Mouse (Mus musculus) ES-E14 (cell line): ENCODE results near the gene Cmpk1. TPM values are rescaled to one million over a fixed set of nuclear protein-coding genes. Genes with fewer than 3 reads are reported as not detected.

Experiments used
- DNase-seq: peaks from one replicate; pipeline ENCODE4 v3.0.0-alpha.2; 2013; ENCODE audit warnings: low read depth, low spot score
- H3K27ac ChIP-seq: 2 replicates; pipeline ENCODE4 v1.5.1; 2012; ENCODE audit warnings: low read depth, mild to moderate bottlenecking, low read length, moderate library complexity, mixed read lengths; ENCODE audit not compliant: poor library complexity, insufficient read depth, severe bottlenecking
- H3K36me3 ChIP-seq: 2 replicates; pipeline ENCODE4 v1.6.1; 2012; ENCODE audit warnings: mild to moderate bottlenecking, low read length, moderate library complexity, mixed read lengths; ENCODE audit not compliant: control insufficient read depth, poor library complexity, insufficient read depth, severe bottlenecking
- H3K4me1 ChIP-seq, 2 experiments: fragments of 150-350 bp in 1 of 2; sonication (generic) in 1 of 2; 2 replicates each; pipeline ENCODE4 v1.6.1; 2012; ENCODE audit warnings: low read length in 2 of 2, mild to moderate bottlenecking in 1 of 2, mixed read lengths in 1 of 2; ENCODE audit not compliant: control insufficient read depth in 2 of 2, insufficient read depth in 2 of 2, poor library complexity in 1 of 2
- H3K4me3 ChIP-seq, 2 experiments: fragments of 150-350 bp in 1 of 2; sonication (generic) in 1 of 2; 2 replicates each; pipeline ENCODE4 v1.5.1; 2012; ENCODE audit warnings: low read length in 2 of 2, low read depth in 1 of 2, mild to moderate bottlenecking in 1 of 2, mixed read lengths in 1 of 2; ENCODE audit not compliant: insufficient read depth in 1 of 2, poor library complexity in 1 of 2, severe bottlenecking in 1 of 2
- H3K9ac ChIP-seq: 2 replicates; pipeline ENCODE4 v1.6.1; 2012; ENCODE audit warnings: low read depth, mild to moderate bottlenecking, low read length, mixed read lengths; ENCODE audit not compliant: poor library complexity, insufficient read depth, severe bottlenecking
- H3K9me3 ChIP-seq: fragments of 150-350 bp; sonication (generic); 2 replicates; pipeline ENCODE4 v1.6.1; 2012; ENCODE audit warnings: low read depth, mild to moderate bottlenecking, low read length; ENCODE audit not compliant: control insufficient read depth, insufficient read depth
- CHD2 ChIP-seq: IDR thresholded peaks from 2 replicates; pipeline ENCODE4 v1.6.1; 2014; ENCODE audit warnings: mild to moderate bottlenecking, low read depth, low read length, inconsistent platforms
- HCFC1 ChIP-seq: IDR thresholded peaks from 2 replicates; pipeline ENCODE4 v1.6.1; 2012; ENCODE audit warnings: low read length, inconsistent platforms, borderline replicate concordance; ENCODE audit not compliant: insufficient read depth
- MAFK ChIP-seq: IDR thresholded peaks from 2 replicates; pipeline ENCODE4 v1.6.1; 2014; ENCODE audit warnings: mild to moderate bottlenecking, low read depth, low read length, inconsistent platforms; ENCODE audit not compliant: insufficient read depth
- ZC3H11A ChIP-seq: IDR thresholded peaks from 2 replicates; pipeline ENCODE4 v1.6.1; 2012; ENCODE audit warnings: low read depth, mild to moderate bottlenecking, inconsistent platforms, low read length, borderline replicate concordance
- ZNF384 ChIP-seq: IDR thresholded peaks from 2 replicates; pipeline ENCODE4 v1.6.1; 2012; ENCODE audit warnings: low read depth, low read length, inconsistent platforms
- in situ Hi-C, 2 experiments: fragments of 600-800 bp; cut with MboI; formaldehyde crosslinking; loops; one replicate each; pipeline ENCODE4 v1.15.1; 2025; ENCODE audit warnings: low sequenced_read_pairs in 2 of 2, inconsistent platforms in 1 of 2; ENCODE audit not compliant: unreplicated experiment in 2 of 2
- total RNA-seq: library from RNA; depleted of rRNA; stranded (reverse); fragments of 300-350 nt; gene quantifications from 2 replicates; pipeline ENCODE4 v1.2.3, GENCODE M21; 2012

The Cmpk1 gene
- total RNA-seq, 1 experiment, result 24.5 TPM

GRCm38 (mm10) chr4:114932747-114933146 is 54.3 kb downstream of the Cmpk1 start:
- Histone ChIP-seq H3K4me1 (no peaks in the 10 kb centered on the region), H3K36me3 (no peaks in the 10 kb centered on the region), H3K4me3 (no peak overlapping the region), H3K9me3 (no peaks in the 10 kb centered on the region), H3K9ac (no peak overlapping the region), H3K27ac (no peak overlapping the region)
- no peak for DNase-seq
- no peak for TF ChIP-seq MAFK
- TF ChIP-seq ZC3H11A, result no peak
- in situ Hi-C loops, result no loop called here

DNA sequence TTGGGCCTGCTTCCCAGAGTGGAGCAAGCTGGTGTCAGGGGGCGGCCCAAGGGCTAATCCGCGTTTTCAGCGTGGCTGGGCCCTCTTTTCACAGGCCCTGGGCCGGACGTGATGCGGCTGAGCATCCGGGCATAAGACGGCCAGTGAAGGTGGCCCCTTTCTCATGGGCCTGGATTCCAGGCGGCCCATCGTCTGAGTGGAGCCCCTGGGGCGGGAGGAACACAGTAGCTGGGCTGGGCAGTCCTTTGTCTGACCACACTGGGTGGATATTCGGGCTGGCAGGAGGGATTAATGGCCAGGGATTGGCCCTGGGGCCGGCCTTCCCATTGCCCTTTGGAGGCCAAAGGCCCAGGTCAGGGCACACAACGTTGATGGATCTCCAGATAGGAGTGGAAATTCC is 57.9 kb downstream of the Cmpk1 start:
- no peak for DNase-seq
- Histone ChIP-seq H3K36me3 (no peaks in the 10 kb centered on the region), H3K4me3 (no peak overlapping the region), H3K27ac (no peak overlapping the region), H3K9me3 (no peaks in the 10 kb centered on the region), H3K9ac (no peak overlapping the region), H3K4me1 (no peaks in the 10 kb centered on the region)
- TF ChIP-seq HCFC1 (no peak), MAFK (no peak), CHD2 (no peak), ZC3H11A (no peak), ZNF384 (no peak)
- in situ Hi-C loops, result no loop called here

- in situ Hi-C loops, result no loop called here
- Histone ChIP-seq H3K27ac (no peak within 1 kb of the TSS), H3K9ac (peak within 1 kb of the TSS; percentile 25; the same call in 1 of the 2 replicates), H3K9me3 (no peaks in the 10 kb centered on the region), H3K4me3 (peak within 1 kb of the TSS; percentile 59 to 61; a peak in 3 of 4 replicates), H3K4me1 (no peaks in the 10 kb centered on the region), H3K36me3 (no peaks in the 10 kb centered on the region)
- DNase-seq, result no peak
- TF ChIP-seq CHD2 (no peak), ZNF384 (no peak), ZC3H11A (no peak), HCFC1 (no peak), MAFK (no peak)
Observed at GRCm38 (mm10) chr4:114925917-114926312, 61.1 kb downstream of the Cmpk1 start, which contains the start of gene Foxe3. TSS of gene Foxe3 (minus strand) at chr4:114926013.

DNA sequence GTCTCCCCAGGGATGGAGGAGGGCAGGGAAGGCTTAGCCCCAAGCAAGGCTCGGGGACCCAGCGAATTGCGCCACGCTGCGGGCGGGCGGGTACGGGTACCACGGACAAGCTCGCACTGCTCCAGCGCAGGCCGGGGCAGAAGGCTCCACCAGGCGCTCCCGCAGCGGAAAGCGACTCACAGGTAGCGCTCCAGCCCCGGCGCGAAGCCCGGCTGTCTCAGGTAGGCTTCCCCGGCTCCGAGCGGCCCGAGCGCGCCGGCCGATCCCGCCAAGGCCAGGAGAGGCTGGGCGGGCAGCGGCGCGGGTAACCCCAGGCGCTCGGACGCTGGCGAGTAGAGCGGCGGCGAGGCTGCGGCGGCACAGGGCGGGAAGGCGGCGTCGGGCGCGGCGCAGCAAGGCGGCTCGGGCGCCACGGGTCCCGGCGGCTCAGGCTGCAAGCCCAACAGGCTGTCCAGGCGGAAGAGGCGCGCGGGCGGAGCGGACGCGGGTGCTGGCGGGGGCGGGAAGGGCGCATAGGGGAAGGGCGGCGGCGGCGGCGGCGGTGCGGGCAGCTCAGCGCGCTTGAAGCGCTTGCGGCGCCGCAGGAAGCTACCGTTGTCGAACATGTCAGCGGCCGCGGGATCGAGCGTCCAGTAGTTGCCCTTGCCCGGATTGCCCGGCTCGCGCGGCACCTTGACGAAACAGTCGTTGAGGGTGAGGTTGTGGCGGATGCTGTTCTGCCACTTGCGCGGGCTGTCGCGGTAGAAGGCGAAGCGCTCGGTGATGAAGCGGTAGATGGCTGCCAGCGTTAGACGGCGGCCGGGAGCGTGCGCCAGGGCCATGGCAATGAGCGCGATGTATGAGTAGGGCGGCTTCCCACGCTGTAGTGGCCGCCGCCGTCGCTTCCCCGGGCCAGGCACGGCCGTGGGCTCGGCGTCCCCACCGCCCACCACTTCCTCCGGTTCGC is 61.8 kb downstream of the Cmpk1 start:
- in situ Hi-C loops, result loop anchor here (25.0 kb wide), 3 partner anchors 263 to 1012 kb away; partner anchors contain the start of genes Dmbx1 (in 1 of the 2) and Trabd2b (in 1 of the 2)
- Histone ChIP-seq H3K4me3 (peak overlapping the region; percentile 59 to 61; a peak in 3 of 4 replicates), H3K27ac (no peak overlapping the region), H3K4me1 (no peaks in the 10 kb centered on the region), H3K9ac (peak overlapping the region; percentile 25; the same call in 1 of the 2 replicates), H3K36me3 (no peaks in the 10 kb centered on the region), H3K9me3 (no peaks in the 10 kb centered on the region)
- DNase-seq, result no peak
- TF ChIP-seq MAFK, result no peak
- TF ChIP-seq CHD2, result no peak
- no peak for TF ChIP-seq HCFC1
- no peak for TF ChIP-seq ZC3H11A
- TF ChIP-seq ZNF384, result no peak
